Mouse (Mus musculus) MEL (cell line): Measurements from ENCODE around the gene Rer1. TPM values are rescaled to one million over a fixed set of nuclear protein-coding genes. Genes with fewer than 3 reads are reported as not detected.

Experiments used
- DNase-seq: peaks from one replicate; pipeline ENCODE4 v3.0.0; 2011; ENCODE audit warnings: low read depth, low spot score
- H3K27ac ChIP-seq: 2 replicates; pipeline ENCODE4 v1.5.1; 2012; ENCODE audit warnings: low read depth, mild to moderate bottlenecking, control low read depth, low read length, moderate library complexity; ENCODE audit not compliant: control insufficient read depth
- H3K27me3 ChIP-seq, 2 experiments: fragments of 150-350 bp in 1 of 2; sonication (generic) in 1 of 2; 2 replicates each; pipeline ENCODE4 v1.6.1; 2012; ENCODE audit warnings: low read length in 2 of 2, mild to moderate bottlenecking in 2 of 2, improper control_type of control experiment in 1 of 2, moderate library complexity in 1 of 2; ENCODE audit not compliant: insufficient read depth in 2 of 2, control insufficient read depth in 1 of 2
- H3K36me3 ChIP-seq, 2 experiments: 2 replicates each; pipeline ENCODE4 v1.6.1; 2012 to 2014; ENCODE audit warnings: low read length in 2 of 2, improper control_type of control experiment in 1 of 2, inconsistent platforms in 1 of 2, mild to moderate bottlenecking in 1 of 2; ENCODE audit not compliant: insufficient read depth in 2 of 2, control insufficient read depth in 1 of 2
- H3K4me1 ChIP-seq, 2 experiments: fragments of 150-350 bp in 1 of 2; sonication (generic) in 1 of 2; 2 replicates each; pipeline ENCODE4 v1.6.1; 2012; ENCODE audit warnings: low read length in 2 of 2, improper control_type of control experiment in 1 of 2, mild to moderate bottlenecking in 1 of 2; ENCODE audit not compliant: insufficient read depth in 2 of 2, control insufficient read depth in 1 of 2
- H3K4me3 ChIP-seq, 2 experiments: fragments of 150-350 bp in 1 of 2; sonication (generic) in 1 of 2; 2 replicates each; pipeline ENCODE4 v1.5.1; 2012; ENCODE audit warnings: low read depth in 2 of 2, low read length in 2 of 2, mild to moderate bottlenecking in 2 of 2, moderate library complexity in 2 of 2, control low read depth in 1 of 2, improper control_type of control experiment in 1 of 2; ENCODE audit not compliant: control insufficient read depth in 1 of 2, insufficient read depth in 1 of 2
- H3K79me2 ChIP-seq: 2 replicates; pipeline ENCODE4 v1.6.1; 2012; ENCODE audit warnings: mild to moderate bottlenecking, low read length, moderate library complexity; ENCODE audit not compliant: control insufficient read depth, poor library complexity, insufficient read depth
- H3K9ac ChIP-seq: 2 replicates; pipeline ENCODE4 v1.6.1; 2012; ENCODE audit warnings: low read depth, mild to moderate bottlenecking, control low read depth, low read length, moderate library complexity; ENCODE audit not compliant: control insufficient read depth, poor library complexity, severe bottlenecking
- H3K9me3 ChIP-seq: fragments of 150-350 bp; sonication (generic); replicated peaks from 2 replicates; pipeline ENCODE4 v1.6.1; 2012; ENCODE audit warnings: mild to moderate bottlenecking, low read length, improper control_type of control experiment, moderate library complexity; ENCODE audit not compliant: insufficient read depth
- BHLHE40 ChIP-seq: IDR thresholded peaks from 2 replicates; pipeline ENCODE4 v1.6.1; 2012; ENCODE audit warnings: low read depth, mild to moderate bottlenecking, inconsistent platforms, low read length, improper control_type of control experiment, borderline replicate concordance
- CTCF ChIP-seq, 3 experiments: IDR thresholded peaks in 2 of 3; conservative IDR thresholded peaks in 1 of 3; 2 replicates each; pipeline ENCODE4 v1.5.1; 2011 to 2012; ENCODE audit warnings: low read length in 3 of 3, low read depth in 2 of 3, mild to moderate bottlenecking in 2 of 3, improper control_type of control experiment in 1 of 3, inconsistent platforms in 1 of 3, mixed read lengths in 1 of 3, moderate library complexity in 1 of 3; ENCODE audit not compliant: control insufficient read depth in 1 of 3, insufficient read depth in 1 of 3, poor library complexity in 1 of 3, severe bottlenecking in 1 of 3
- ELF1 ChIP-seq: IDR thresholded peaks from 2 replicates; pipeline ENCODE4 v1.6.1; 2014; ENCODE audit warnings: low read depth, mild to moderate bottlenecking, inconsistent platforms, low read length, improper control_type of control experiment, moderate library complexity
- EP300 ChIP-seq, 2 experiments: IDR thresholded peaks; 2 replicates each; pipeline ENCODE4 v1.6.1; 2011; ENCODE audit warnings: improper control_type of control experiment in 2 of 2, low read length in 2 of 2, low read depth in 1 of 2, mild to moderate bottlenecking in 1 of 2
- GABPA ChIP-seq: IDR thresholded peaks from 2 replicates; pipeline ENCODE4 v1.6.1; 2012; ENCODE audit warnings: low read depth, mild to moderate bottlenecking, inconsistent platforms, low read length, improper control_type of control experiment, moderate library complexity
- JUND ChIP-seq: IDR thresholded peaks from 2 replicates; pipeline ENCODE4 v1.6.1; 2011; ENCODE audit warnings: low read depth, mild to moderate bottlenecking, improper control_type of control experiment, low read length
- KAT2A ChIP-seq: conservative IDR thresholded peaks from 2 replicates; pipeline ENCODE4 v1.6.1; 2012; ENCODE audit warnings: low read depth, low read length, improper control_type of control experiment, inconsistent platforms
- MAZ ChIP-seq: IDR thresholded peaks from 2 replicates; pipeline ENCODE4 v1.6.1; 2012; ENCODE audit warnings: low read depth, mild to moderate bottlenecking, inconsistent platforms, low read length, improper control_type of control experiment
- MXI1 ChIP-seq: IDR thresholded peaks from 2 replicates; pipeline ENCODE4 v1.6.1; 2011; ENCODE audit warnings: mild to moderate bottlenecking, low read depth, low read length, improper control_type of control experiment
- MYC ChIP-seq: IDR thresholded peaks from 2 replicates; pipeline ENCODE4 v1.6.1; 2011; ENCODE audit warnings: low read depth, mild to moderate bottlenecking, low read length, improper control_type of control experiment, moderate library complexity
- NRF1 ChIP-seq: IDR thresholded peaks from 2 replicates; pipeline ENCODE4 v1.6.1; 2014; ENCODE audit warnings: low read depth, mild to moderate bottlenecking, inconsistent platforms, low read length, improper control_type of control experiment, moderate library complexity; ENCODE audit not compliant: poor library complexity, insufficient read depth, severe bottlenecking
- POLR2AphosphoS2 ChIP-seq: IDR thresholded peaks from 2 replicates; pipeline ENCODE4 v1.6.1; 2011; ENCODE audit warnings: low read length, improper control_type of control experiment
- POLR2AphosphoS5 ChIP-seq: IDR thresholded peaks from 2 replicates; pipeline ENCODE4 v1.6.1; 2012; ENCODE audit warnings: low read depth, borderline replicate concordance, mild to moderate bottlenecking, inconsistent platforms, low read length, moderate library complexity, mixed read lengths
- RAD21 ChIP-seq: IDR thresholded peaks from 2 replicates; pipeline ENCODE4 v1.6.1; 2011; ENCODE audit warnings: mild to moderate bottlenecking, low read depth, low read length, improper control_type of control experiment
- RCOR1 ChIP-seq: IDR thresholded peaks from 2 replicates; pipeline ENCODE4 v1.6.1; 2012; ENCODE audit warnings: low read depth, mild to moderate bottlenecking, inconsistent platforms, low read length, improper control_type of control experiment
- SMC3 ChIP-seq: IDR thresholded peaks from 2 replicates; pipeline ENCODE4 v1.6.1; 2011; ENCODE audit warnings: low read depth, low read length, improper control_type of control experiment
- TBP ChIP-seq: IDR thresholded peaks from 2 replicates; pipeline ENCODE4 v1.8.0; 2011; ENCODE audit warnings: low read depth, low read length, improper control_type of control experiment
- UBTF ChIP-seq: IDR thresholded peaks from 2 replicates; pipeline ENCODE4 v1.6.1; 2012; ENCODE audit warnings: low read depth, mild to moderate bottlenecking, inconsistent platforms, low read length, improper control_type of control experiment, moderate library complexity, borderline replicate concordance; ENCODE audit not compliant: insufficient read depth
- USF1 ChIP-seq: IDR thresholded peaks from 2 replicates; pipeline ENCODE4 v1.6.1; 2014; ENCODE audit warnings: low read depth, mild to moderate bottlenecking, inconsistent platforms, low read length, improper control_type of control experiment, moderate library complexity
- USF2 ChIP-seq, 2 experiments: IDR thresholded peaks; 2 replicates each; pipeline ENCODE4 v1.6.1; 2011 to 2012; ENCODE audit warnings: improper control_type of control experiment in 2 of 2, low read length in 2 of 2, borderline replicate concordance in 1 of 2, inconsistent platforms in 1 of 2, low read depth in 1 of 2, mild to moderate bottlenecking in 1 of 2; ENCODE audit not compliant: insufficient read depth in 1 of 2
- ZC3H11A ChIP-seq: IDR thresholded peaks from 2 replicates; pipeline ENCODE4 v1.6.1; 2012; ENCODE audit warnings: low read depth, mild to moderate bottlenecking, inconsistent platforms, low read length, improper control_type of control experiment
- ZMIZ1 ChIP-seq: IDR thresholded peaks from 2 replicates; pipeline ENCODE4 v1.6.1; 2012; ENCODE audit warnings: low read depth, mild to moderate bottlenecking, inconsistent platforms, low read length, improper control_type of control experiment, moderate library complexity
- polyA plus RNA-seq, 2 experiments: library from polyadenylated mRNA; stranded (reverse) in 1 of 2; unstranded in 1 of 2; fragments of >175 nt in 1 of 2; fragments of >200 nt in 1 of 2; gene quantifications; 2 replicates each; pipeline versions ENCODE4 v1.2.1 to v1.2.4; 2012; ENCODE audit warnings: low replicate concordance in 2 of 2, low read depth in 1 of 2; ENCODE audit not compliant: insufficient read length in 2 of 2, insufficient read depth in 1 of 2, missing spikeins in 1 of 2
- total RNA-seq: library from RNA; depleted of rRNA; stranded (reverse); fragments of 300-350 nt; gene quantifications from 2 replicates; pipeline ENCODE4 v1.2.3, GENCODE M21; 2012

Gene Rer1
- total and polyA plus RNA-seq, 3 experiments: 114 to 379 (median 140) TPM

DNA sequence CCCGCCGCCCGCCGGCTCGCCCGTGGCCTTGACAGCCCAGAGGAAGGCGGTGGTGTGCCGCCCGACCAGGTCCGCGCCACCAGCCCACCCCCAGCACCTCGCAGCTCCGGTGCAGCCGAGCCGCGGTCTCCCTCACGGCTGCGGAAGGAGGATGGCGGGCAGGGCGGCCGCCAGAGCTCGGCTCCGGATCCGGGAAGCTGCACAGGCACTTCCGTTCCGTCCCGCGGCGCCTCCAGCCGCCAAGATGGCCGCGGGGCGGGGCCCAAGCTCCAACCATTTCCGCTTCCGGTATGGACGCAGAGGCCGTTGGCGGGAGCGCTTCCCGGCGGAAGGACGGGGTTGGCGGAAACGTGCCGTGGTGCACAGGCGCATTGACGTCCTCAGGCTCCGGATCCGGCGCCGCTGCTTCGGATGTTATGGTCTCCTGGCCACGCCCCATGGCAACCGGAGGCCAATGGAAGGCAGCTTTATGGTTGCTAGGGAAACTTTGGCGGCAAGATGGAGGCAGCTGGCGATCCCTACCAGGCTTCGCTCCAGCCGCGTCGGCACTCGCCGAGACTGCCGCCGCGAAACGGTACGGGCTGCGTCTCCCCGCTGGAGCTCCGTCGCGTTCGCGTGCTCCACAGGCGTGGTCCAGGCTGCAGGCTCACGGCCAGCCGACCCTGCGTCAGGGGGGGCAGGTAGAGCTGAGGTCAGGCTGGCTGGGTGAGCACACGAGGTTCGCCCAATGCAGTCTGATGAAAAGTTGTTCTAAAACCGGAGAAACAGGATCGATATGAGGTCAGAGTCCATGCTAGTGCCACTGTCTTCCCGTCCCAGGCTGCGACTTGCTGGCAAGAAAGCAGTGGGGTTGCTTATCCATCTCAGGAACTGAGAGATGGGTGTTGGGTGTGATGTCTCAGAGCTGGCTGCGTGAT is at the start of gene Rer1, which contains the start of gene Morn1 (continued):
- TF ChIP-seq POLR2AphosphoS5 (no peak), EP300 (IDR thresholded peaks at IDR 0.05; ENCODE audit: low read depth in 1 of 2, low read length in 2 of 2) (no peak; a peak in 1 of 4 replicates), ELF1 (peak; percentile 96), ZMIZ1 (no peak), JUND (no peak)
- TF ChIP-seq, all 39 proteins: peak for 18

DNA sequence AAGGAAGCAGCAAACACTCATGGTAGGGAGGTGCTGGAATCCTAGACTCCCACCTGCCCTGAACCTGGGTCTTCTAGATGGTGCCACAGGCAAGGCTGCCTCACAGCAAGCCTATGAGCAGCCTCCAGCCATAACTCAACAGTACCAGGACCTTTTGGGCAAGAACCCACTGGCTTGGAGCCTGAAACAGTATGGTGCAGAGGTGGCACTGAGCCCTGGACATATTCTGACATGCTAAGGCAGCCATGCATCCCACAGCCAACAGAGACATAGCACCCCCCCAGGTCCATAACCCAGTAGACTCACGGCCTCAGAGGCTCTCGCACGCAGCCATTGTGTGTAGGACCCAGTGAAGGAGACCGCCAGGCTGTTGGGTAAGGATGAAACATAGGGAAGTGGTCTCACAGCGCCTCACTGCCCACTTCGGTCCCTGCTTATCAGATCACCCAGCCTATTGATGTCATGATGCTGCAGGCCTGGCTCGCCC is 48.5 kb upstream of the Rer1 start:
- H3K4me3 ChIP-seq: no peak overlapping the region
- no peaks in the 10 kb centered on the region for H3K79me2 ChIP-seq
- no peak for TF ChIP-seq GABPA
- TF ChIP-seq USF2 (IDR thresholded peaks at IDR 0.05; ENCODE audit: borderline replicate concordance in 1 of 2, insufficient read depth in 1 of 2, low read depth in 1 of 2, low read length in 2 of 2): no peak
- TF ChIP-seq MYC: no peak
- no peak for TF ChIP-seq BHLHE40
- no peak for TF ChIP-seq USF1
- TF ChIP-seq MAZ: no peak
- TF ChIP-seq MXI1: no peak
- no peak for TF ChIP-seq POLR2AphosphoS5
- TF ChIP-seq ZMIZ1: no peak
- TF ChIP-seq UBTF: no peak
- TF ChIP-seq ZC3H11A: no peak
- TF ChIP-seq POLR2AphosphoS2: no peak
- no peak for TF ChIP-seq TBP
- no peak for TF ChIP-seq CTCF (IDR thresholded peaks at IDR 0.05 in 2 of 3, conservative IDR thresholded peaks at IDR 0.05 in 1 of 3; ENCODE audit: control insufficient read depth in 1 of 3, insufficient read depth in 1 of 3, low read depth in 2 of 3, low read length in 3 of 3, poor library complexity in 1 of 3, severe bottlenecking in 1 of 3)
- no peak for TF ChIP-seq SMC3
- TF ChIP-seq KAT2A: no peak
- TF ChIP-seq RCOR1: no peak
- TF ChIP-seq NRF1: no peak
- no peak for TF ChIP-seq RAD21
- no peak overlapping the region for H3K9ac ChIP-seq
- H3K9me3 ChIP-seq: no peaks in the 10 kb centered on the region
- H3K27ac ChIP-seq: no peak overlapping the region
- no peaks in the 10 kb centered on the region for H3K27me3 ChIP-seq
- no peaks in the 10 kb centered on the region for H3K4me1 ChIP-seq
- no peaks in the 10 kb centered on the region for H3K36me3 ChIP-seq
- DNase-seq: no peak
